Mouse (Mus musculus): ENCODE measurements around the gene Ms4a5. TPM values are rescaled to one million over a fixed set of nuclear protein-coding genes. Genes with fewer than 3 reads are reported as not detected.
"Not testable (repeated sequence)": the region's sequence is repeated elsewhere in the genome, so short reads cannot be mapped to it uniquely, and the experiment has no call there.

Ms4a5 gene
- not detected in 2 replicates for polyA plus RNA-seq (2014; fragmentation: Nextera tagmentation; extraction: Ambion mirVana)

DNA sequence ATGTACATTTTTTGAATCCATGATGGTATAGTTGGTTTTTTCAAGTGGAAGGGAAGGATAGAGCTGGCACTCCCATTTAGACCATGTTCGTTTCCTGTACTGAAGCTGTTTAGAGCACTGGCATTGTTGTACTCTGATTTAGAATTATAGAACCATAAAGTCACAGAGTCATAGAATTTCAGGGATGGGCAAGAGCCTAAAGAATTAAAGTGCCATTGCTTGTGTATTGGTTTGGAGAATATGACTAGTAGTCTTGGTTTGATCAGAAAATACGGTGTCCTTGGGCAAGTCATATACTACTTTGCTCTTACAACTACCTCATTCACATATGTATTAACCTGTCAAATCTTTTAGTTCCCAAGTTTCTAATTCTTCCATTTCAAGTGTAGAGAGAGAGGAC lies at the start of gene Ms4a5:
TSS of gene Ms4a5 (minus strand) at position 101 of the 400 bp plus-strand sequence.
- H3K4me2 ChIP-seq: no peak within 1 kb of the TSS
- H3K9ac ChIP-seq: no peak within 1 kb of the TSS
- no peaks in the 10 kb centered on the region for H3K9me3 ChIP-seq (ENCODE audit: low read depth, low read length)
- no peak for ATAC-seq (ENCODE audit: insufficient read depth)
- TF ChIP-seq CTCF (IDR thresholded peaks at IDR 0.05; ENCODE audit: low read depth): no peak
- 81% methylated on average over 2 of the region's 2 CpGs for WGBS
- no peak within 1 kb of the TSS for H3K4me3 ChIP-seq (ENCODE audit: low read depth, low read length)
- no peak for DNase-seq
- H3K4me1 ChIP-seq (ENCODE audit: insufficient read depth): no peaks in the 10 kb centered on the region
- H3K36me3 ChIP-seq (ENCODE audit: insufficient read depth): no peaks in the 10 kb centered on the region
- H3K27ac ChIP-seq (ENCODE audit: low read depth): no peak within 1 kb of the TSS
- H3K27me3 ChIP-seq (ENCODE audit: insufficient read depth, low read length): no peaks in the 10 kb centered on the region

DNA sequence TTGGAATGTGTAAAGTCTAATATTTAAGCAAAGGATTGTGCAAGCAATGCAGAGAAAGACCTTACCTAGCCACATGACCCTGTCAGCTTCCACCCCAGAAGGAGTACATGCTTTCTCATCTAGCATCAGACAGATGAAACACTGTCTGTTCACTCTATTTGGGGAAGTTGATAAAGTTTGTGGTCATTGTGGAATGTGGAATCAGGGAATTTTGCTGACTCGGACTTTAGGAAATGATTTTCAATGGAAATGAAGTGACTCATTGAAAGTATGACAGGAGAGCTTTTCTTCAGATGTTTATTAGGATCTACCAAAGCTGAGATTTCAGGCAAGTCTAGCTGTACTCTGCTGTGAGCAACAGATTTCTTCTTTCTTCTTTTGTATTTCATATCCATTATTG lies 37.5 kb upstream of the Ms4a5 start:
- Histone ChIP-seq H3K27me3 (ENCODE audit: insufficient read depth, low read length) (no peaks in the 10 kb centered on the region), H3K9ac (no peak overlapping the region), H3K4me3 (ENCODE audit: low read depth, low read length) (no peak overlapping the region), H3K9me3 (ENCODE audit: low read depth, low read length) (no peaks in the 10 kb centered on the region), H3K36me3 (ENCODE audit: insufficient read depth) (no peaks in the 10 kb centered on the region), H3K4me2 (no peak overlapping the region), H3K27ac (ENCODE audit: low read depth) (no peak overlapping the region), H3K4me1 (ENCODE audit: insufficient read depth) (no peaks in the 10 kb centered on the region)
- peak; percentile 2 for DNase-seq
- WGBS: 49% methylated on average over 1 of the region's 1 CpGs
- no peak for ATAC-seq (ENCODE audit: insufficient read depth)
- no peak for TF ChIP-seq CTCF (IDR thresholded peaks at IDR 0.05; ENCODE audit: low read depth)

DNA sequence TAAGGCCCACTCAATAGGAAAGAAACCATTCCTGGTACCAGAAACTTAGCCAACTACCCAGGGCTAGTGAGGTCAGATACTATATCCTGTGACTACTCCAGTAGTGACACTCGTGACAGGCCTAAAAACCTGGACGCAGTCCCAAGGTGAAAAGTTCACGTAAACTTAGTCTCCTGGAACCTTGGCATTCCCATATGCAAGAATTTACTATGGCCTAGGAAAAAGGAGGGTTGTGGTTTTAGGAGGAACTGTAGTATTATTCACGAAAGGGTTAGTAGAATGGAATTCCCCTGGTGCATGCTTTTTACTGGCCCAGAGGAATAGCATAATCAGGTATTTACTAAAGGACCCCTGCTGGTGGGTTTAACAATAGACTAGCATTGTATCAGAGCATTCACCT lies 33.1 kb upstream of the Ms4a5 start:
- no peak overlapping the region for H3K4me3 ChIP-seq (ENCODE audit: low read depth, low read length)
- no peaks in the 10 kb centered on the region for H3K9me3 ChIP-seq (ENCODE audit: low read depth, low read length)
- no peak for DNase-seq
- H3K9ac ChIP-seq: no peak overlapping the region
- 83% methylated on average over 4 of the region's 4 CpGs for whole genome bisulfite sequencing
- ATAC-seq (ENCODE audit: insufficient read depth): no peak
- no peaks in the 10 kb centered on the region for H3K4me1 ChIP-seq (ENCODE audit: insufficient read depth)
- no peak overlapping the region for H3K4me2 ChIP-seq
- no peaks in the 10 kb centered on the region for H3K27me3 ChIP-seq (ENCODE audit: insufficient read depth, low read length)
- no peaks in the 10 kb centered on the region for H3K36me3 ChIP-seq (ENCODE audit: insufficient read depth)
- H3K27ac ChIP-seq (ENCODE audit: low read depth): no peak overlapping the region
- TF ChIP-seq CTCF (IDR thresholded peaks at IDR 0.05; ENCODE audit: low read depth): no peak

DNA sequence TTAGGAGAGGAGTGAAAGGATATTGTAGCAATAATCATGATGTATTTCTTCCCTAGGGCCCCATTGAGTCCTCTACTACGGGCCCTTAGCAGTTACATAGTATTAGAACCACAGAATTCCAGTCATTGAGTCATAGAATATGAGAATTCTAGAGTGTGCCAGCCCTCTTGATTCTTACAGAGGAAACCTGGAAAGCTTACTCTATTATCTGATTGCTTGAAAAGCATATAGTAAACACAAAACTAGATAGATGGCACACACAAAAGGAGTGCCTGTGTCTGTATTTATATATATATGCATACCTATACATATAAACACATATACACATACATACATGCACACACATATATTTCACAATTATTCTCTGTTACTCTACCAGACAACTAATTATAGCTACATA lies 30.7 kb upstream of the Ms4a5 start, which contains the start of gene Ms4a14:
TSS of gene Ms4a14 (minus strand) at position 101 of the 400 bp plus-strand sequence.
- TF ChIP-seq CTCF (IDR thresholded peaks at IDR 0.05; ENCODE audit: low read depth): no peak
- no peaks in the 10 kb centered on the region for H3K36me3 ChIP-seq (ENCODE audit: insufficient read depth)
- DNase-seq (no peak), ATAC-seq (ENCODE audit: insufficient read depth) (no peak)
- no peaks in the 10 kb centered on the region for H3K4me1 ChIP-seq (ENCODE audit: insufficient read depth)
- no peak within 1 kb of the TSS for H3K27ac ChIP-seq (ENCODE audit: low read depth)
- no peaks in the 10 kb centered on the region for H3K9me3 ChIP-seq (ENCODE audit: low read depth, low read length)
- 74% methylated on average over 1 of the region's 1 CpGs for WGBS
- no peak within 1 kb of the TSS for H3K4me3 ChIP-seq (ENCODE audit: low read depth, low read length)
- no peaks in the 10 kb centered on the region for H3K27me3 ChIP-seq (ENCODE audit: insufficient read depth, low read length)
- H3K9ac ChIP-seq: no peak within 1 kb of the TSS
- no peak within 1 kb of the TSS for H3K4me2 ChIP-seq

DNA sequence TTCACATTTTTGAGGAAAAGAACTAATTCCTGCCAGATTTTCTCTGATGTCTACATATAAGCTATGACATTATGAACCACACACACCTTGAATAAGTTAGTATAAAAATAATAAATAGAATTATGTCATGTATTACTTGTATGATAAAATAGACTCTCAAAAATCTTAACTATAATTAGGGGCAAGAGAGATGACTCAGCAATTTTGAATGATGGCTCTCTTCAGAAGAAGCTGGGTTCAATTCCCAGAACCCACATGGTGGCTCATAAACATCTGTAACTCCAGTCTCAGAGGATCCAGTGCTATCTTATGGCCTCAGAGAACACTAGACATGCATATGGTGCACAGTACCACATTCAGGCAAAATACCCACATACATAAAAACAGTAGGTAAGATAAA lies 25.2 kb upstream of the Ms4a5 start:
- Histone ChIP-seq H3K27me3 (ENCODE audit: insufficient read depth, low read length) (no peaks in the 10 kb centered on the region), H3K4me2 (no peak overlapping the region), H3K9me3 (ENCODE audit: low read depth, low read length) (no peaks in the 10 kb centered on the region), H3K27ac (ENCODE audit: low read depth) (no peak overlapping the region), H3K36me3 (ENCODE audit: insufficient read depth) (no peaks in the 10 kb centered on the region), H3K9ac (no peak overlapping the region), H3K4me1 (ENCODE audit: insufficient read depth) (no peaks in the 10 kb centered on the region), H3K4me3 (ENCODE audit: low read depth, low read length) (no peak overlapping the region)
- DNase-seq: no peak
- ATAC-seq (ENCODE audit: insufficient read depth): no peak
- TF ChIP-seq CTCF (IDR thresholded peaks at IDR 0.05; ENCODE audit: low read depth): no peak

DNA sequence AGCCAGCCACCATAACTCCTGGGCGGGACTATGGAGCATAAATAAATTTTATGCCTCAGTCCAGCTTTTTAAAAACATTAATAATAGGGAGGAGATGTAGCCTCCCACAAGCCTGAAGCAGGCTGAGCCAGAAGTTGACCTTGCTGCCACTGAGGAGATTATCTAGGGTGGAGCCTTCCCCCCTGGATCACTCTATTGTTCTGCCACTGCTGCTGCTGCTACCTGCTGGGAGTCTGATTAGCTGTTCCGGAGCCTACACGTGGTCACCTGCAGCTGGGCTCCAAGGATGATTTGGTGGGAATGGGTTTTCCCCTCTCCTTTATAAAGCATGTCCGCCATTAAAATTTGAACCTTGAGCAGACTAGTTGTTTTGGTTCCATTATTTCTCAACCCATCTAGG lies 15.9 kb upstream of the Ms4a5 start:
- not testable (repeated sequence) for H3K9me3 ChIP-seq (ENCODE audit: low read depth, low read length); H3K4me1 ChIP-seq (ENCODE audit: insufficient read depth); H3K9ac ChIP-seq; H3K4me3 ChIP-seq (ENCODE audit: low read depth, low read length); H3K4me2 ChIP-seq; H3K27ac ChIP-seq (ENCODE audit: low read depth); H3K36me3 ChIP-seq (ENCODE audit: insufficient read depth); H3K27me3 ChIP-seq (ENCODE audit: insufficient read depth, low read length); ATAC-seq (ENCODE audit: insufficient read depth); DNase-seq
- 56% methylated on average over 4 of the region's 4 CpGs for WGBS

DNA sequence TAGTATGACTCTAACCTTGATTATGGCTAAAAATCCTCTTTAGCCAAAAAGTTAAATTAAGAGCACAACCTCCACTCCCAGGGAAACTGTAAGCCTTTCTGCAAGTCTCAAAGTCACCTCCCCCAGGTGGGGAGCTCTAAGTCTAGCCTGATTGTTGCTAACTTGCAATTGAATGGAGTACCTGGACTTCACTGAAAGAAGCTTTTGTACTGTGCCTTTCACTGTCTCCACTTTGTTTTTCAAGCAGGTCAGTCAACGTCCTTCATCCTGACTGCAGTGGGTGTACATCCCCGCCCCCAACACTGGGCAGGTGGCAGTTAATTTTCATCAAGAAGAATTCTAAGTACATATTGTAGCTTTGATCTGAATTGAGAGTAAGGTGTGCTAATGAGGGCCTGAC lies 15.3 kb upstream of the Ms4a5 start:
- H3K9me3 ChIP-seq (ENCODE audit: low read depth, low read length): no peaks in the 10 kb centered on the region
- no peak for ATAC-seq (ENCODE audit: insufficient read depth)
- no peak for DNase-seq
- H3K4me3 ChIP-seq (ENCODE audit: low read depth, low read length): no peak overlapping the region
- WGBS: 61% methylated on average over 2 of the region's 2 CpGs
- H3K4me2 ChIP-seq: no peak overlapping the region
- no peak for TF ChIP-seq CTCF (IDR thresholded peaks at IDR 0.05; ENCODE audit: low read depth)
- H3K9ac ChIP-seq: no peak overlapping the region
- no peak overlapping the region for H3K27ac ChIP-seq (ENCODE audit: low read depth)
- no peaks in the 10 kb centered on the region for H3K4me1 ChIP-seq (ENCODE audit: insufficient read depth)
- H3K36me3 ChIP-seq (ENCODE audit: insufficient read depth): no peaks in the 10 kb centered on the region
- H3K27me3 ChIP-seq (ENCODE audit: insufficient read depth, low read length): no peaks in the 10 kb centered on the region

DNA sequence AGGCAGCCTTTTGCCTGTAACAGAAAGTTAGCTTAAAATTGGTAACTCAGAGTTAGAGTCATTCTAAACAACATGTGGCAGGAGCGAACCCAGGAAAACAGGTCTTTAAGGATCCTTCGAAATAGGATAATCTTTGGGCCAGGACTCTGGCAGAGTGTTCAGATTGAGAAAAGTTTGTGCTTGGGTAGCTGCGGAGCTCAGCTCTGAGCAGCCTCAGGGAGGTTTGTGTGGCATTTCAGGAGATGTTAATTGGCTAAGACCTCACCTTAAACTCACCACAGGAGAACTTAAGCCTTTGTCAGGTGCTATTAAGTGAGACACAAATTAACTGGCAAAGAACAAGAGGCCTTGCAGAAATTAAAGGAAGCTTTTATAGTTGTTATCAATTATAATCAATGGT lies 9.9 kb upstream of the Ms4a5 start:
- not testable (repeated sequence) for ATAC-seq (ENCODE audit: insufficient read depth); H3K27me3 ChIP-seq (ENCODE audit: insufficient read depth, low read length); H3K9ac ChIP-seq; H3K4me3 ChIP-seq (ENCODE audit: low read depth, low read length); H3K27ac ChIP-seq (ENCODE audit: low read depth); H3K9me3 ChIP-seq (ENCODE audit: low read depth, low read length); H3K36me3 ChIP-seq (ENCODE audit: insufficient read depth); H3K4me1 ChIP-seq (ENCODE audit: insufficient read depth)
- peak; percentile 3 for DNase-seq
- peak overlapping the region; percentile 59 for H3K4me2 ChIP-seq
- WGBS: 15% methylated on average over 3 of the region's 3 CpGs
